Comparison of ENCODE assay signal across 12 mouse cellular contexts in the genomic region with DNA sequence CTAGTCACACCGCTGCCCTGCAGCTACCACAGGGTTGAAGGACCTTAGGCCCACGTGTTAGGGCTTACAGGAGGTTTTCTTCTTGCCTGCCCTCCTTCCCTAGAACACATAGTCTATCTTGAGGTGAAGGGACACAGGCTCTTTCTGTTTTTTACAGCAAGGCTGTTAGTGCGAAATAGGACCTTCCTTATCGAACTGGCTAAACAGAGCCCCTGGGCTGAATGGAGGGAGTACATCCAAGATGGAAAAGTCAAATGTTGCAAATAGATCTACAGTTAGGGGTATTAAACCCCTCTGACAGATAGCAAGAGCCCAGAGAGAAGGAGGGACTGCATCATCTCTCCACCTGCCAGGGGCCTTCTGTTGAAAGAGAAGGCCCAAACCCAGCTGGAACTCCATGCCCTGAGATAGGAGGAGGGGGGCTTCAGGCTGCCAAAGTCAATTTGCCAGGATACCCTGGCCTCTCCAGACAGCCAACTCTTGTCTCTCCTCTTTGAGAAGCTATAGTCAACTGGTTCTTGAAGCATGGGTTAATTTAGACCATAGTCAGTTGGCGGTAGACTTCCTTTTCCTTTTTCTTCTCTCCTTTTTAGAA. TPM values are rescaled to one million over a fixed set of nuclear protein-coding genes. Genes with fewer than 3 reads are reported as not detected.
DNase-seq lines count a peak whose midpoint lies in the region; ATAC-seq and TF ChIP-seq lines count a peak whose summit lies in the region.
"Had no signal": no experiment of that assay in that cellular context is flagged by ENCODE, and none has a peak within 500 bp of the region (broad histone marks: within the 10 kb centered on the region; RNA-seq: fewer than 3 reads in every experiment).

No protein-coding gene starts in this region.

- peak overlapping the region; percentile 60 for H3K9ac ChIP-seq in hindbrain, embryonic 11.5 days (ENCODE audit: low read depth, low read length)
- H3K9ac ChIP-seq in midbrain, embryonic 15.5 days: no peak overlapping the region
- H3K9ac ChIP-seq in kidney, embryonic 14.5 days (ENCODE audit: low read depth, low read length): no peak overlapping the region

- ATAC-seq in hindbrain, embryonic 11.5 days (ENCODE audit: low FRiP score): no peak
- no peak for ATAC-seq in midbrain, embryonic 15.5 days (replicated peaks)
- no peak for ATAC-seq in kidney, embryonic 14.5 days (ENCODE audit: low FRiP score, low TSS enrichment)
- ATAC-seq: CD4-positive, CD25-positive, alpha-beta regulatory T cell, adult 4 months had no signal

- peaks cover 94% of the 10 kb centered on the region for H3K27me3 ChIP-seq in heart, embryonic 10.5 days (ENCODE audit: insufficient read depth, poor library complexity, severe bottlenecking)
- H3K27me3 ChIP-seq in hindbrain, embryonic 11.5 days (ENCODE audit: control insufficient read depth, insufficient read depth, low read length): peaks cover 32% of the 10 kb centered on the region
- H3K27me3 ChIP-seq in midbrain, embryonic 15.5 days (replicated peaks): peaks cover 70% of the 10 kb centered on the region
- peaks cover 6% of the 10 kb centered on the region for H3K27me3 ChIP-seq in kidney, adult 2 months (replicated peaks; ENCODE audit: control insufficient read depth, insufficient read depth, low read length)
- H3K27me3 ChIP-seq in kidney, embryonic 14.5 days (ENCODE audit: control insufficient read depth, insufficient read depth, low read length): peaks cover 82% of the 10 kb centered on the region

- peak overlapping the region; percentile 65 for H3K4me3 ChIP-seq in heart, embryonic 10.5 days
- H3K4me3 ChIP-seq in hindbrain, embryonic 11.5 days (ENCODE audit: low read depth, low read length): peak overlapping the region; percentile 49; the same call in 1 of the 2 replicates
- H3K4me3 ChIP-seq in midbrain, embryonic 15.5 days: no peak overlapping the region
- H3K4me3 ChIP-seq in kidney, adult 2 months (ENCODE audit: insufficient read depth, low read depth, low read length): no peak overlapping the region
- no peak overlapping the region; the same call in 1 of the 2 replicates for H3K4me3 ChIP-seq in kidney, embryonic 14.5 days (ENCODE audit: low read length)

- no peak overlapping the region for H3K27ac ChIP-seq in heart, embryonic 10.5 days
- peak overlapping the region; percentile 81 for H3K27ac ChIP-seq in hindbrain, embryonic 11.5 days (ENCODE audit: low read depth, low read length)
- H3K27ac ChIP-seq in midbrain, embryonic 15.5 days: peak overlapping the region; percentile 63; the same call in 1 of the 2 replicates
- no peak overlapping the region for H3K27ac ChIP-seq in kidney, adult 2 months (ENCODE audit: insufficient read depth, low read depth, low read length)
- H3K27ac ChIP-seq in kidney, embryonic 14.5 days (ENCODE audit: low read depth, low read length): no peak overlapping the region
- H3K27ac ChIP-seq: limb, embryonic 15.5 days had no signal

- WGBS in heart, embryonic 10.5 days: 64% methylated on average over 5 of the region's 5 CpGs
- 45% methylated on average over 5 of the region's 5 CpGs for WGBS in hindbrain, embryonic 11.5 days
- WGBS in midbrain, embryonic 15.5 days: 50% methylated on average over 5 of the region's 5 CpGs
- 68% methylated on average over 5 of the region's 5 CpGs for WGBS in kidney, adult 2 months
- WGBS in kidney, embryonic 14.5 days: 73% methylated on average over 5 of the region's 5 CpGs

- peak overlapping the region; percentile 86 for H3K4me2 ChIP-seq in hindbrain, embryonic 11.5 days (replicated peaks; ENCODE audit: low read depth, low read length)
- no peak overlapping the region for H3K4me2 ChIP-seq in midbrain, embryonic 15.5 days
- H3K4me2 ChIP-seq in kidney, embryonic 14.5 days (replicated peaks; ENCODE audit: low read depth, low read length): no peak overlapping the region

- TF ChIP-seq CTCF in brain, embryonic 14.5 days (IDR thresholded peaks at IDR 0.05; ENCODE audit: borderline replicate concordance, extremely low read depth, insufficient read depth, insufficient read length): no peak
- TF ChIP-seq CTCF in kidney, adult 2 months (conservative IDR thresholded peaks at IDR 0.05; ENCODE audit: insufficient read depth, insufficient read length, low read depth, low read length): no peak

- H3K4me1 ChIP-seq in heart, embryonic 10.5 days: peaks cover 26% of the 10 kb centered on the region
- peaks cover 17% of the 10 kb centered on the region for H3K4me1 ChIP-seq in hindbrain, embryonic 11.5 days (replicated peaks; ENCODE audit: control insufficient read depth, insufficient read depth, low read length)
- peaks cover 30% of the 10 kb centered on the region for H3K4me1 ChIP-seq in midbrain, embryonic 15.5 days
- H3K4me1 ChIP-seq in kidney, adult 2 months (ENCODE audit: control insufficient read depth, insufficient read depth, low read length): no peaks in the 10 kb centered on the region
- H3K4me1 ChIP-seq in kidney, embryonic 14.5 days (ENCODE audit: control insufficient read depth, insufficient read depth, low read length): peaks cover 16% of the 10 kb centered on the region; the same call in 1 of the 2 replicates

- DNase-seq in heart, embryonic 10.5 days (ENCODE audit: low spot score): no peak
- no peak for DNase-seq in heart, adult 18-20 months
- DNase-seq in brain, embryonic 14.5 days (ENCODE audit: low read depth): peak; percentile 46
- DNase-seq in hindbrain, embryonic 11.5 days (ENCODE audit: low spot score): peak; percentile 48
- DNase-seq in thymus, postnatal 14 days: no peak
- DNase-seq in kidney, adult 2 months: no peak
- DNase-seq: thymus, adult 18-20 months had no signal

- no peaks in the 10 kb centered on the region for H3K36me3 ChIP-seq in heart, embryonic 10.5 days
- no peaks in the 10 kb centered on the region for H3K36me3 ChIP-seq in hindbrain, embryonic 11.5 days (ENCODE audit: control insufficient read depth, insufficient read depth, low read length)
- H3K36me3 ChIP-seq in midbrain, embryonic 15.5 days (replicated peaks): no peaks in the 10 kb centered on the region
- no peaks in the 10 kb centered on the region for H3K36me3 ChIP-seq in kidney, adult 2 months (ENCODE audit: control insufficient read depth, insufficient read depth, low read length)
- no peaks in the 10 kb centered on the region for H3K36me3 ChIP-seq in kidney, embryonic 14.5 days (ENCODE audit: control insufficient read depth, insufficient read depth, low read length)
- H3K36me3 ChIP-seq: limb, embryonic 15.5 days had no signal

- TF ChIP-seq POLR2A in brain, embryonic 14.5 days (IDR thresholded peaks at IDR 0.05; ENCODE audit: borderline replicate concordance, extremely low read depth, insufficient read depth, insufficient read length, poor library complexity, severe bottlenecking): no peak
- TF ChIP-seq POLR2A in kidney, adult 2 months (IDR thresholded peaks at IDR 0.05; ENCODE audit: low read depth, low read length): no peak

- H3K9me3 ChIP-seq in heart, embryonic 10.5 days: no peaks in the 10 kb centered on the region
- no peaks in the 10 kb centered on the region for H3K9me3 ChIP-seq in hindbrain, embryonic 11.5 days (ENCODE audit: control insufficient read depth, low read length)
- no peaks in the 10 kb centered on the region for H3K9me3 ChIP-seq in midbrain, embryonic 15.5 days
- H3K9me3 ChIP-seq in kidney, embryonic 14.5 days (ENCODE audit: control insufficient read depth, low read length): no peaks in the 10 kb centered on the region
- H3K9me3 ChIP-seq: limb, embryonic 15.5 days had no signal

RNA-seq across cellular contexts. Expression of a gene that starts 0.7 kb away (rescaled TPM):
- not detected in 2 replicates for polyA plus RNA-seq in heart, embryonic 10.5 days (2016; fragmentation: Nextera tagmentation; extraction: Ambion mirVana)
- total RNA-seq in heart, adult 18-20 months (2021): not detected
- polyA plus RNA-seq in brain, embryonic 14.5 days (2012; rRNA removed): 0.16 and 0.52 TPM in 2 replicates
- polyA plus RNA-seq in hindbrain, embryonic 11.5 days (2014; fragmentation: Nextera tagmentation; extraction: Ambion mirVana): 0.99 and 1.6 TPM in 2 replicates
- polyA plus RNA-seq in midbrain, embryonic 15.5 days (2015; fragmentation: Nextera tagmentation; extraction: Ambion mirVana): 0.91 and 1.1 TPM in 2 replicates
- not detected in 2 replicates for polyA plus RNA-seq in kidney, adult 2 months (2012; rRNA removed)
- polyA plus RNA-seq in kidney, embryonic 14.5 days (2014; fragmentation: Nextera tagmentation; extraction: Ambion mirVana): not detected in 2 replicates
- polyA plus RNA-seq: CD4-positive, CD25-positive, alpha-beta regulatory T cell, adult 4 months; gonadal fat pad, adult 2 months had no signal

RNA-seq across cellular contexts. Expression of a gene that starts 13.8 kb away (rescaled TPM):
- 0.04 and 0.30 TPM in 2 replicates for polyA plus RNA-seq in heart, embryonic 10.5 days (2016; fragmentation: Nextera tagmentation; extraction: Ambion mirVana)
- total RNA-seq in heart, adult 18-20 months (2021): not detected
- 10.4 and 18.6 TPM in 2 replicates for polyA plus RNA-seq in brain, embryonic 14.5 days (2012; rRNA removed)
- polyA plus RNA-seq in hindbrain, embryonic 11.5 days (2014; fragmentation: Nextera tagmentation; extraction: Ambion mirVana): 19.1 and 20.1 TPM in 2 replicates
- 13.0 and 14.0 TPM in 2 replicates for polyA plus RNA-seq in midbrain, embryonic 15.5 days (2015; fragmentation: Nextera tagmentation; extraction: Ambion mirVana)
- polyA plus RNA-seq in kidney, adult 2 months (2012; rRNA removed): not detected in 2 replicates
- 0.07 and 0.10 TPM in 2 replicates for polyA plus RNA-seq in kidney, embryonic 14.5 days (2014; fragmentation: Nextera tagmentation; extraction: Ambion mirVana)
- polyA plus RNA-seq: CD4-positive, CD25-positive, alpha-beta regulatory T cell, adult 4 months; gonadal fat pad, adult 2 months had no signal

RNA-seq across cellular contexts. Expression of a gene that starts 23.6 kb away (rescaled TPM):
- 0.11 TPM in 1 of 2 replicates, not detected in the other for polyA plus RNA-seq in heart, embryonic 10.5 days (2016; fragmentation: Nextera tagmentation; extraction: Ambion mirVana)
- not detected for total RNA-seq in heart, adult 18-20 months (2021)
- polyA plus RNA-seq in brain, embryonic 14.5 days (2012; rRNA removed): 51.8 and 66.8 TPM in 2 replicates
- polyA plus RNA-seq in hindbrain, embryonic 11.5 days (2014; fragmentation: Nextera tagmentation; extraction: Ambion mirVana): 9.5 and 11.2 TPM in 2 replicates
- 9.6 and 9.9 TPM in 2 replicates for polyA plus RNA-seq in midbrain, embryonic 15.5 days (2015; fragmentation: Nextera tagmentation; extraction: Ambion mirVana)
- polyA plus RNA-seq in kidney, adult 2 months (2012; rRNA removed): not detected in 2 replicates
- polyA plus RNA-seq in kidney, embryonic 14.5 days (2014; fragmentation: Nextera tagmentation; extraction: Ambion mirVana): not detected in 2 replicates
- polyA plus RNA-seq: CD4-positive, CD25-positive, alpha-beta regulatory T cell, adult 4 months had no signal

RNA-seq across cellular contexts. Expression of a gene that starts 38.7 kb away (rescaled TPM):
- not detected in 2 replicates for polyA plus RNA-seq in heart, embryonic 10.5 days (2016; fragmentation: Nextera tagmentation; extraction: Ambion mirVana)
- not detected for total RNA-seq in heart, adult 18-20 months (2021)
- polyA plus RNA-seq in brain, embryonic 14.5 days (2012; rRNA removed): 0.16 and 0.25 TPM in 2 replicates
- polyA plus RNA-seq in hindbrain, embryonic 11.5 days (2014; fragmentation: Nextera tagmentation; extraction: Ambion mirVana): 0.35 and 0.76 TPM in 2 replicates
- polyA plus RNA-seq in midbrain, embryonic 15.5 days (2015; fragmentation: Nextera tagmentation; extraction: Ambion mirVana): 0.51 and 0.77 TPM in 2 replicates
- polyA plus RNA-seq in kidney, adult 2 months (2012; rRNA removed): not detected in 2 replicates
- polyA plus RNA-seq in kidney, embryonic 14.5 days (2014; fragmentation: Nextera tagmentation; extraction: Ambion mirVana): not detected in 2 replicates
- polyA plus RNA-seq: CD4-positive, CD25-positive, alpha-beta regulatory T cell, adult 4 months; gonadal fat pad, adult 2 months; limb, embryonic 15.5 days had no signal

Comparison
In these comparisons a context has a peak if more than half of its experiments do, and no peak if none do; other contexts are left out.
1. DNase-seq: peak in brain, embryonic 14.5 days (single experiment) and hindbrain, embryonic 11.5 days (single experiment); none in heart, embryonic 10.5 days (single experiment), heart, adult 18-20 months (0 of 2), thymus, postnatal 14 days (single experiment) and kidney, adult 2 months (single experiment).
2. H3K27ac ChIP-seq: peak in hindbrain, embryonic 11.5 days (single experiment) and midbrain, embryonic 15.5 days (single experiment); none in heart, embryonic 10.5 days (single experiment), kidney, adult 2 months (single experiment) and kidney, embryonic 14.5 days (single experiment).
3. H3K4me3 ChIP-seq: peak in heart, embryonic 10.5 days (single experiment) and hindbrain, embryonic 11.5 days (single experiment); none in midbrain, embryonic 15.5 days (single experiment), kidney, adult 2 months (single experiment) and kidney, embryonic 14.5 days (single experiment).